Mouse (Mus musculus): ENCODE measurements at regions not wholly inside any gene's neighbourhood (a gene's known extent, or its start where the extent isn't known, plus 50 kb on each side); places are given as distances from the start of the nearest gene placed in this dataset.

GRCm38 (mm10) chr8:92212786-92213535, 144.5 kb upstream of the Irx5 start:
- no peak for TF ChIP-seq CTCF (IDR thresholded peaks at IDR 0.05)
- no peak for TF ChIP-seq EP300 (IDR thresholded peaks at IDR 0.05)

Measured in lung, postnatal 0 days (tissue).